7 mouse cellular contexts compared by ENCODE assay signal in genomic region chr2:91078314-91079025, GRCm38 (mm10). TPM values are rescaled to one million over a fixed set of nuclear protein-coding genes. Genes with fewer than 3 reads are reported as not detected.
DNase-seq lines count a peak whose midpoint lies in the region; ATAC-seq lines count a peak whose summit lies in the region.

No protein-coding gene starts in this region.

- WGBS in embryonic facial prominence, embryonic 10.5 days: 2% methylated on average over 36 of the region's 36 CpGs
- 1% methylated on average over 33 of the region's 36 CpGs for WGBS in hindbrain, embryonic 14.5 days
- WGBS in midbrain, embryonic 10.5 days: under 1% methylated on average over 33 of the region's 36 CpGs

- peak overlapping the region; percentile 80 for H3K27ac ChIP-seq in embryonic facial prominence, embryonic 10.5 days (replicated peaks)
- peak overlapping the region; percentile 12; the same call in 1 of the 2 replicates for H3K27ac ChIP-seq in hindbrain, embryonic 14.5 days
- H3K27ac ChIP-seq in midbrain, embryonic 10.5 days (replicated peaks): peak overlapping the region; percentile 82

- H3K9me3 ChIP-seq in embryonic facial prominence, embryonic 10.5 days: no peaks in the 10 kb centered on the region
- H3K9me3 ChIP-seq in hindbrain, embryonic 14.5 days (ENCODE audit: control insufficient read depth, low read length): no peaks in the 10 kb centered on the region
- no peaks in the 10 kb centered on the region for H3K9me3 ChIP-seq in midbrain, embryonic 10.5 days (replicated peaks)

- H3K9ac ChIP-seq in hindbrain, embryonic 14.5 days: peak overlapping the region; percentile 72

- H3K27me3 ChIP-seq in embryonic facial prominence, embryonic 10.5 days (replicated peaks; ENCODE audit: low read depth, poor library complexity, severe bottlenecking): peaks cover 24% of the 10 kb centered on the region
- H3K27me3 ChIP-seq in hindbrain, embryonic 14.5 days (ENCODE audit: control insufficient read depth, insufficient read depth, low read length): no peaks in the 10 kb centered on the region
- H3K27me3 ChIP-seq in midbrain, embryonic 10.5 days (ENCODE audit: low read depth, poor library complexity, severe bottlenecking): peaks cover 9% of the 10 kb centered on the region; the same call in 1 of the 2 replicates

- H3K4me1 ChIP-seq in embryonic facial prominence, embryonic 10.5 days: peaks cover 23% of the 10 kb centered on the region
- H3K4me1 ChIP-seq in hindbrain, embryonic 14.5 days (replicated peaks; ENCODE audit: control insufficient read depth, insufficient read depth, low read length): peaks cover 5% of the 10 kb centered on the region; the same call in 1 of the 2 replicates
- H3K4me1 ChIP-seq in midbrain, embryonic 10.5 days: peaks cover 17% of the 10 kb centered on the region

- peak overlapping the region; percentile 63 for H3K4me3 ChIP-seq in embryonic facial prominence, embryonic 10.5 days
- peak overlapping the region; percentile 45 for H3K4me3 ChIP-seq in hindbrain, embryonic 14.5 days (replicated peaks; ENCODE audit: low read length)
- peak overlapping the region; percentile 65 for H3K4me3 ChIP-seq in midbrain, embryonic 10.5 days

- peak; percentile 61 to 68 for DNase-seq in spleen, adult 18-20 months
- DNase-seq in spleen, adult 12 weeks (ENCODE audit: low spot score): no peak
- peak; percentile 60 for DNase-seq in embryonic facial prominence, embryonic 10.5 days (ENCODE audit: low spot score)
- peak; percentile 47 for DNase-seq in hindbrain, embryonic 14.5 days (ENCODE audit: low spot score)
- DNase-seq in midbrain, embryonic 10.5 days (ENCODE audit: low spot score): peak; percentile 50
- no peak for DNase-seq in gastrocnemius, postnatal 4 days (ENCODE audit: low spot score in 2 of 2)

- H3K4me2 ChIP-seq in hindbrain, embryonic 14.5 days (replicated peaks): peak overlapping the region; percentile 91

- no peaks in the 10 kb centered on the region for H3K36me3 ChIP-seq in embryonic facial prominence, embryonic 10.5 days (replicated peaks)
- H3K36me3 ChIP-seq in hindbrain, embryonic 14.5 days (replicated peaks; ENCODE audit: control insufficient read depth, insufficient read depth): no peaks in the 10 kb centered on the region
- no peaks in the 10 kb centered on the region for H3K36me3 ChIP-seq in midbrain, embryonic 10.5 days

- ATAC-seq in hindbrain, embryonic 14.5 days (ENCODE audit: low FRiP score): peak; percentile 75
- no peak for ATAC-seq in cerebellum, adult (ENCODE audit: insufficient number of reproducible peaks, low FRiP score, low TSS enrichment)

RNA-seq across cellular contexts. Expression of gene Spi1, which starts 3.7 kb away (rescaled TPM):
- polyA plus RNA-seq in embryonic facial prominence, embryonic 10.5 days (2016; fragmentation: Nextera tagmentation; extraction: Ambion mirVana): 2.3 and 2.8 TPM in 2 replicates
- polyA plus RNA-seq in hindbrain, embryonic 14.5 days (2014; fragmentation: Nextera tagmentation; extraction: Ambion mirVana): 4.1 and 4.3 TPM in 2 replicates
- polyA plus RNA-seq in midbrain, embryonic 10.5 days (2016; fragmentation: Nextera tagmentation; extraction: Ambion mirVana): 3.6 and 5.6 TPM in 2 replicates
- 1 to 10 TPM; 5.4 to 6.6 TPM for total RNA-seq in gastrocnemius, postnatal 4 days (2021)

RNA-seq across cellular contexts. Expression of gene Slc39a13, which starts 8.3 kb away (rescaled TPM):
- 20.3 and 24.2 TPM in 2 replicates for polyA plus RNA-seq in embryonic facial prominence, embryonic 10.5 days (2016; fragmentation: Nextera tagmentation; extraction: Ambion mirVana)
- 27.4 and 27.6 TPM in 2 replicates for polyA plus RNA-seq in hindbrain, embryonic 14.5 days (2014; fragmentation: Nextera tagmentation; extraction: Ambion mirVana)
- 20.5 and 26.3 TPM in 2 replicates for polyA plus RNA-seq in midbrain, embryonic 10.5 days (2016; fragmentation: Nextera tagmentation; extraction: Ambion mirVana)
- total RNA-seq in gastrocnemius, postnatal 4 days (2021): 10 to 100 TPM; 40.9 to 44.9 TPM

RNA-seq across cellular contexts. Expression of gene Psmc3, which starts 24.7 kb away (rescaled TPM):
- 371 and 378 TPM in 2 replicates for polyA plus RNA-seq in embryonic facial prominence, embryonic 10.5 days (2016; fragmentation: Nextera tagmentation; extraction: Ambion mirVana)
- polyA plus RNA-seq in hindbrain, embryonic 14.5 days (2014; fragmentation: Nextera tagmentation; extraction: Ambion mirVana): 237 and 243 TPM in 2 replicates
- polyA plus RNA-seq in midbrain, embryonic 10.5 days (2016; fragmentation: Nextera tagmentation; extraction: Ambion mirVana): 363 TPM in 2 replicates
- total RNA-seq in gastrocnemius, postnatal 4 days (2021): 100 to 1,000 TPM; 337 to 338 TPM

RNA-seq across cellular contexts. Expression of gene Mybpc3, which starts 39.5 kb away (rescaled TPM):
- polyA plus RNA-seq in embryonic facial prominence, embryonic 10.5 days (2016; fragmentation: Nextera tagmentation; extraction: Ambion mirVana): 0.07 and 0.82 TPM in 2 replicates
- polyA plus RNA-seq in hindbrain, embryonic 14.5 days (2014; fragmentation: Nextera tagmentation; extraction: Ambion mirVana): not detected in 2 replicates
- polyA plus RNA-seq in midbrain, embryonic 10.5 days (2016; fragmentation: Nextera tagmentation; extraction: Ambion mirVana): 0.02 TPM in 1 of 2 replicates, not detected in the other
- under 1 TPM; 0.22 to 0.31 TPM for total RNA-seq in gastrocnemius, postnatal 4 days (2021)

RNA-seq across cellular contexts. Expression of gene Rapsn, which starts 43.0 kb away (rescaled TPM):
- polyA plus RNA-seq in embryonic facial prominence, embryonic 10.5 days (2016; fragmentation: Nextera tagmentation; extraction: Ambion mirVana): 1.2 and 1.9 TPM in 2 replicates
- polyA plus RNA-seq in hindbrain, embryonic 14.5 days (2014; fragmentation: Nextera tagmentation; extraction: Ambion mirVana): 0.97 and 1.1 TPM in 2 replicates
- 1.7 and 2.0 TPM in 2 replicates for polyA plus RNA-seq in midbrain, embryonic 10.5 days (2016; fragmentation: Nextera tagmentation; extraction: Ambion mirVana)
- total RNA-seq in gastrocnemius, postnatal 4 days (2021): 10 to 100 TPM; 37.6 to 45.0 TPM

Comparison
In these comparisons a context has a peak if more than half of its experiments do, and no peak if none do; other contexts are left out.
1. DNase-seq: peak in spleen, adult 18-20 months (2 of 2), embryonic facial prominence, embryonic 10.5 days (single experiment), hindbrain, embryonic 14.5 days (single experiment) and midbrain, embryonic 10.5 days (single experiment); none in spleen, adult 12 weeks (single experiment) and gastrocnemius, postnatal 4 days (0 of 2).
2. H3K27ac ChIP-seq: peak in every context shown above with its lines; median percentile 82 in midbrain, embryonic 10.5 days; 80 in embryonic facial prominence, embryonic 10.5 days; 12 in hindbrain, embryonic 14.5 days.
3. Peak in every context shown above with its lines, with median percentiles within 50 percentile points of each other: H3K4me3 ChIP-seq.